Mouse (Mus musculus): Measurements from ENCODE around the gene Shroom1. TPM values are rescaled to one million over a fixed set of nuclear protein-coding genes. Genes with fewer than 3 reads are reported as not detected.

The Shroom1 gene
- polyA plus RNA-seq, 1 experiment = 2.4 TPM

DNA sequence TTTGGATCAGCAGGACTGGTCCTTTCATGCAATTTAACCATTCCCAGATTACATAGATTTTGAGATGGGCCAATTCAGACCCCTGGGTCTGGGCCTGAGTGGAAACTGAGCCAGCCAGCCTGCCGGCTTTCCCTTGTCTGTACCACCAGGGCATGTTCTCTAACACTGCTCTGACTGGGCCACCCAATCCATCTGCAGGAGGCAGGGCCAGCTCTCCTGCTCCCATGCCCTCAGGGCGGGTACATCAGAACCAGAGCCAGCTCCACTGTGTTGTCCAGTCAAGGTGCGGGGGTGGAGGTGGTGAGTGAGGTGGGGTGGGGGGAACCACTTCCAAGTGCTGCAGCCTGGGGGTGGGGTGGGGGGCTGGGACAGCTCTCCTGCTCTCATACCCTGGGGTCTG lies 29.3 kb downstream of the Shroom1 start:
- Histone ChIP-seq H3K4me3 (ENCODE audit: insufficient read depth, low read length) (no peak overlapping the region), H3K27ac (ENCODE audit: insufficient read depth, low read length) (no peak overlapping the region), H3K4me1 (ENCODE audit: control insufficient read depth, insufficient read depth, low read length) (no peaks in the 10 kb centered on the region)
- no peak for TF ChIP-seq POLR2A (IDR thresholded peaks at IDR 0.05; ENCODE audit: low read depth, low read length)
- no peak for TF ChIP-seq CTCF (IDR thresholded peaks at IDR 0.05; ENCODE audit: borderline replicate concordance, insufficient read depth, low read length)

DNA sequence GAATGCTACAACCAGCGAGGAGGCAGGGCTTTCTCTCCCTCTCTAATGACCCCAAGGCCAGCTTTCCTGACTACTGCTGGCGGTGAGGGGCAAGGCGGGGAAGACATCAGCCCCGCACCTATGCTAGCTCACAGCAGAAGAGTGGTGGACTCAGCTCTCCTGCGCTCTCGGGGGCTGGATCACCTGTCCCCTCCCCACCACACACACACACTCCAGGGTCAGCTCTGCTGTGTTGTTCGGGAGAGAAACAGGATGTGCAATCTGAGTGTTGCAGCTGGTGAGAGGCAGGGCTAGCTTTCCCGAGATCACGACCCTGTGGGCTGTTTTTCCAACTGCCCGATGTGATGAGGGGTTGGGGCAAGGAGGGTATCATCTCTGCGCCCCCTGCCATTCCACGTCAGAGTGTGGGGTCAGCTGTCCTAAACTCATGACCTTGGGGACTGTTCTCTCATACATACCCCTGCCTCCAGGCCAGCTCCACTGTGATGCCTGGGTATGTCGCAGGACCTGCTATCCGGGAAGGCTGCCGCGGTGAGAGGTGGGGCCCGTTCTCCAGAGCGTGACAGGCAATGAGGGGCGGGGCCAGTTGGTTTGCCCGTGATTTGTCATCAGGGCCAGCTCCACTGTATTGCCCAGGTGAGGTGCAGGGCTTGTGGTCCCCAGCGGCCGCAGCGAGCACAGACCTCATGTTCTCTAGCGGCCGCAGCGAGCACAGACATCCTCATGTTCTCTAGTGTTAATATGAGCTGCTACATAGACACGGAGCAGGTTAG lies 30.0 kb downstream of the Shroom1 start:
- no peak overlapping the region for H3K4me3 ChIP-seq (ENCODE audit: insufficient read depth, low read length)
- TF ChIP-seq POLR2A (IDR thresholded peaks at IDR 0.05; ENCODE audit: low read depth, low read length) (no peak), CTCF (IDR thresholded peaks at IDR 0.05; ENCODE audit: borderline replicate concordance, insufficient read depth, low read length) (no peak)
- H3K27ac ChIP-seq (ENCODE audit: insufficient read depth, low read length) = no peak overlapping the region
- no peaks in the 10 kb centered on the region for H3K4me1 ChIP-seq (ENCODE audit: control insufficient read depth, insufficient read depth, low read length)

DNA sequence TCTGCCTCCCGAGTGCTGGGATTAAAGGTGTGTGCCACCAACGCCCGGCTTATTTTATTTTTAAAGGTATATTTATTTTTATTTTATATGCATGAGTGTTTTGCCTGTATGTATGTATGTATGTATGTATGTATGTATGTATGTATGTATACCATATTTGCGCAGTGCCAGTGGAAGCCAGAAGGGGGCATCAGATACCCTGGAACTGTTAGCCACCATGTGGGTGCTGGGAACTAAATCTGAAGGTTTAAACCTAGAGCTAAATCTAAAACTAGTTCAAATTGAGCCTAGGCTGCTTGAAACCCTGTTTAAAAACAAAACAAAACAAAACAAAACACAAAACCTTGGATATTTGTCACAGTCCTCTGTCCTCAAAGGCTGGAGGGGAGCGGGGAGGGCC lies 32.0 kb downstream of the Shroom1 start:
- TF ChIP-seq CTCF (IDR thresholded peaks at IDR 0.05; ENCODE audit: borderline replicate concordance, insufficient read depth, low read length) = no peak
- TF ChIP-seq POLR2A (IDR thresholded peaks at IDR 0.05; ENCODE audit: low read depth, low read length) = no peak
- no peak overlapping the region for H3K4me3 ChIP-seq (ENCODE audit: insufficient read depth, low read length)
- H3K27ac ChIP-seq (ENCODE audit: insufficient read depth, low read length) = no peak overlapping the region

DNA sequence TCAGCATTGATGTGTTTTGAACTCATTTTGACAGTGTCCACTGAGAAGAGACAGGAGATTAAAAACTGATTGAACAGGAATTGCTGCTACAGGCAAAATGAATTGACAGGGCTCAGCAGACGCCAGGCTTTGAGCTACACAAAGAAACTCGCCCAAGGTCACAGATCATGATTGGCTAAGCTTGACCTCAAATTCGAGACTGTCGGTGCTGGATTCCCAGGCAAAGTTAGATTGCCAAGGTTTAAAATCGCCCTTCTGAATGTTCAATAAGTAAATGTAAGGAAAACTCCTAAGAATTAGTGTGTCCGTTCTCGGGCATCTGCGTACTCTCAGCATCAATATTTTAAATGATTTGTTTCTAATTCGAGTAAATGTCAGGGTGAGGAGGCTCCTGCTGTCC lies 32.4 kb downstream of the Shroom1 start:
- TF ChIP-seq POLR2A (IDR thresholded peaks at IDR 0.05; ENCODE audit: low read depth, low read length) = no peak
- no peak for TF ChIP-seq CTCF (IDR thresholded peaks at IDR 0.05; ENCODE audit: borderline replicate concordance, insufficient read depth, low read length)
- H3K27ac ChIP-seq (ENCODE audit: insufficient read depth, low read length) = no peak overlapping the region
- H3K4me3 ChIP-seq (ENCODE audit: insufficient read depth, low read length) = no peak overlapping the region

More for the DNA sequence above, 32.0 kb downstream of the Shroom1 start:
- H3K4me1 ChIP-seq (ENCODE audit: control insufficient read depth, insufficient read depth, low read length) = no peaks in the 10 kb centered on the region

DNA sequence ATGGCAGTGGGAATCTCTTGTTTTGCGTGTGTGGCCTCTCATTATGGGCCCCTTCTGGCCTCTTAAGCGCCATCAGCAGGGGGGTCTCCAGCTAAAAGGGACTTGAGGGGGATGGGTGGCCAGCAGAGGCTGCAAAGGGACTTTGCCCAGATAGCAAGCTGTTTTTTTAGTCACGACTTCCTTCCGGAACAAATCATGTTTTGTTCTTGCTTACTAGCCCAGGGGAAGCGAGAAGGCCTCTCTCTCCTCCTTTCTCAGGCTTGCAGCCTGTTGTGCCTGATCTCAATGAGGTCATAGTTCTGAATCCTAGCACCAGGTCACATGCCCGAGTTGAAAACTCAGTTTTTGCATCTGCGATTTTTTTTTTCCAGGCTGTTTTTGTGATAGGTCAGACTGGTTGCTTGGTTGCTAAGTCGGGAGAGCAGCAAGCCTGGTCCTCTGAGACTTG lies 35.0 kb downstream of the Shroom1 start:
- no peaks in the 10 kb centered on the region for H3K4me1 ChIP-seq (ENCODE audit: control insufficient read depth, insufficient read depth, low read length)
- TF ChIP-seq POLR2A (IDR thresholded peaks at IDR 0.05; ENCODE audit: low read depth, low read length) (no peak), CTCF (IDR thresholded peaks at IDR 0.05; ENCODE audit: borderline replicate concordance, insufficient read depth, low read length) (no peak)
- H3K4me3 ChIP-seq (ENCODE audit: insufficient read depth, low read length) = no peak overlapping the region
- no peak overlapping the region for H3K27ac ChIP-seq (ENCODE audit: insufficient read depth, low read length)

More for the DNA sequence above, 32.4 kb downstream of the Shroom1 start:
- no peaks in the 10 kb centered on the region for H3K4me1 ChIP-seq (ENCODE audit: control insufficient read depth, insufficient read depth, low read length)

DNA sequence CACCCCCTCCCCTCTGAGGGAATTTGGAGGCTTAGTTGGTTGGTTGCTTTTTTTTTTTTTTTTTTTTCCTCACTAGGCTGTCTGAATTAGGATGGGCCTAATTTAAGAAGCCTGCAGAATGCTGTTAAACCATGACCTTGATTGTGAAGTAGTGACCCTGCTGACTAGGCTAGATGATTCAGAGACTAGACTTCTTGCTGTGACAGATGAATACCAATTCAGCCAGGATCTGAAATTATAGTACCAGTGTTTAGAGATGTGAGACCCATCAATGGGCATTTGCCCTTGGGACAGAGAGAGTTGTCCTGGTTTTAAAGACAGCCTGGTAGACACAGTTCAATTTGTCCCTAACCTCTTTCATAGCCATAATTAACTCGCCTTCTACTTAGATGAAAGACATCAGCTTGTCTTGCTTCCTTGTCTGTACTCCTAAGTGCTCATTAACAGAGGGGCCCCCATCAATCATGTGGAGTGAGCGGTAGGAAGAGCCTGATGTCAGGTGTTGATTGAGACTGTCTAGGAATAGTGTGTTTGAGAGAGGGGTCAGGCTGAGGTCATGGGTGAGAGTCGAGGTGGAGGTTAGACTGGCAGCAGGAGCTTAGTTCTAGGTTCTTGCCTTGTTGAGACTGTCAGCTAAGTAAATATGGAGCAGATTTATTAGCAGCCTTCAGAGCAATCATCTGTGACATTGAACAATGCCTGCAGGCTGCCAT lies 36.4 kb downstream of the Shroom1 start:
- TF ChIP-seq POLR2A (IDR thresholded peaks at IDR 0.05; ENCODE audit: low read depth, low read length) (no peak), CTCF (IDR thresholded peaks at IDR 0.05; ENCODE audit: borderline replicate concordance, insufficient read depth, low read length) (no peak)
- Histone ChIP-seq H3K27ac (ENCODE audit: insufficient read depth, low read length) (no peak overlapping the region), H3K4me3 (ENCODE audit: insufficient read depth, low read length) (no peak overlapping the region), H3K4me1 (ENCODE audit: control insufficient read depth, insufficient read depth, low read length) (no peaks in the 10 kb centered on the region)

DNA sequence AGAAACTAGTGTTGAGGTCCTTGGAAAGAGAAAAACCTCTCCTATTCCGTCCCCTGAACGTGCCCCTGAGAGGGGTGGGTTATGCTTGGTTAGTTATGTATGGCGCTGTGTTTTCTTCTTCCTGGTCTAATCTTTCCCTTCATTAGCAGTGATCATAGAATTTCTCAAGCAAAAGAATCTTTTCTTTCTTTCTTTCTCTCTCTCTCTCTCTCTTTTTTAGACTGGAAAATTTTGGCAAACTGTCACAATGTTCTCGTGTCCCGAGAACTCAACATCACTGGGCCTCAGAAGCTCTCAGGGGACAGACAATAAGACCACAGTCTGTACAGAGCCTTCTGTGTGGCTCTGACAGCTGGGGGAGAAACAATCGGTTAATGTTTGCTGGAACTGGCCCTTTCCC lies 38.4 kb downstream of the Shroom1 start:
- TF ChIP-seq CTCF (IDR thresholded peaks at IDR 0.05; ENCODE audit: borderline replicate concordance, insufficient read depth, low read length) (no peak), POLR2A (IDR thresholded peaks at IDR 0.05; ENCODE audit: low read depth, low read length) (no peak)
- Histone ChIP-seq H3K4me1 (ENCODE audit: control insufficient read depth, insufficient read depth, low read length) (no peaks in the 10 kb centered on the region), H3K4me3 (ENCODE audit: insufficient read depth, low read length) (no peak overlapping the region), H3K27ac (ENCODE audit: insufficient read depth, low read length) (no peak overlapping the region)

DNA sequence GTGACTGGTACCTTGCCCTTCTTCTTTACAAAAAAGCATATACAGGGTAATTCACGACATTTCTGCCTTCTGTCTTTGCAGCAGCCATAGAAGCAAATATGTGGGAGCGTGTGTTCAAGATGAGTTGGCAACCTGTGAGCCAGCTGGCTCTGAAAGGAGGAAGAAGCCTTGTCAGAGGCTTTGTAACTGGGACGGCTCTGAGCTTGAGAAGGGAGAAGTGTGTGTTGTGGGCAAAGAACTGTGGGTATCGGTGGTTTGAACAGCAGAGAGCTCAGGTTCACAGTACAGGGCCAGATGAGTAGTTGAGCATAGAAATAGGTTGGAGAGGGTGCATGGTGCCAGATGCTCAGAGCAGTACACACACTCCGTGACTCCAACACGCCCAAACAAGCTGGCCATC lies 39.9 kb downstream of the Shroom1 start:
- Histone ChIP-seq H3K4me3 (ENCODE audit: insufficient read depth, low read length) (no peak overlapping the region), H3K4me1 (ENCODE audit: control insufficient read depth, insufficient read depth, low read length) (no peaks in the 10 kb centered on the region), H3K27ac (ENCODE audit: insufficient read depth, low read length) (no peak overlapping the region)
- TF ChIP-seq POLR2A (IDR thresholded peaks at IDR 0.05; ENCODE audit: low read depth, low read length) (no peak), CTCF (IDR thresholded peaks at IDR 0.05; ENCODE audit: borderline replicate concordance, insufficient read depth, low read length) (no peak)

DNA sequence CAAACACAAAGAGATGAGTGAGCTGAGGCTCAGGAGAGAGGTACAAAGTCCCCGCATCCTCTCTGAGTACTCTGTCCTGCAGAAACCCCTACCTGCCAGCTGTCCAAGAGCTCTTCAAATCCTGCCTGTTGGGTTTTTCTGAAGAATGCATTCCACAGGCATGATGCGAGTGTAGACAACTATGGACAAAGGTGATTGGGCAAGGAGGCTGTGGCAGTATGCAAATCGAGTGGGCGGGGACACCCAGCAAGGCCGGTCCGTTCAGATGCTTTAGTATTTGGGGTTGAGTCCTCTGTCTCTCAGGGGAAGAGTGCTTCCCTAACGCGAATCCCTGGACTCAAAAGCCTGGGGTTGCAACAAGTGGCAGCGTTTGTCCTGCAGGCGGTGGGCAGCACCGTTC lies 43.6 kb downstream of the Shroom1 start:
- no peak overlapping the region for H3K4me3 ChIP-seq (ENCODE audit: insufficient read depth, low read length)
- TF ChIP-seq POLR2A (IDR thresholded peaks at IDR 0.05; ENCODE audit: low read depth, low read length) (no peak), CTCF (IDR thresholded peaks at IDR 0.05; ENCODE audit: borderline replicate concordance, insufficient read depth, low read length) (no peak)
- H3K27ac ChIP-seq (ENCODE audit: insufficient read depth, low read length) = no peak overlapping the region
- H3K4me1 ChIP-seq (ENCODE audit: control insufficient read depth, insufficient read depth, low read length) = no peaks in the 10 kb centered on the region
